8 mouse cellular contexts compared by ENCODE assay signal in the genomic region with DNA sequence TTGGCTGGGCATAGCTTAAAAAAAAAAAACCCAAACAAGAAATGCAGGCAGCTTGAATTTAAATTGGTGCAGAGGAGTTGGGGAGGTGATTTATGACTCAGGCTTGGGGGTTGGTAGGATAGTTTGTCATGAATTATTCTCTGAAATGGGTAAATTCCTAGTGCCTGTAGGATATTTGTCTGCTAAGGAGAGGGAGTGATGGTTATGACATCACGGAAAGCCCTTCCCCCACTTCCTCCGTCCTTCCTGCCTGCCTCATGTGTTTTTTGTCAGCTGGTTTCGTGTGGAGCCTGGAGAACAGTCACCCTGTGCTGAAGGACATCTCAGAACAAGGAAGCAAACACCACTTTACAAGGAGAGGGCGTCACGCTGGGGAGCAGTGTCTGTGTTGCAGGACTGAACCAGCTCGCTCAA. TPM values are rescaled to one million over a fixed set of nuclear protein-coding genes. Genes with fewer than 3 reads are reported as not detected.
DNase-seq lines count a peak whose midpoint lies in the region; ATAC-seq lines count a peak whose summit lies in the region.

No protein-coding gene starts in this region.

- no peak overlapping the region; the same call in 1 of the 2 replicates for H3K4me2 ChIP-seq in hindbrain, embryonic 14.5 days (replicated peaks)

- ATAC-seq in CD4-positive, CD25-positive, alpha-beta regulatory T cell, adult 4 months = peak; percentile 76
- ATAC-seq in hindbrain, embryonic 14.5 days (ENCODE audit: low FRiP score) = no peak

- H3K9me3 ChIP-seq in hindbrain, embryonic 14.5 days (ENCODE audit: control insufficient read depth, low read length) = no peaks in the 10 kb centered on the region

- no peak overlapping the region for H3K9ac ChIP-seq in hindbrain, embryonic 14.5 days

- no peaks in the 10 kb centered on the region for H3K36me3 ChIP-seq in hindbrain, embryonic 14.5 days (replicated peaks; ENCODE audit: control insufficient read depth, insufficient read depth)

- no peak overlapping the region for H3K4me3 ChIP-seq in hindbrain, embryonic 14.5 days (replicated peaks; ENCODE audit: low read length)

- 35% methylated on average over 6 of the region's 6 CpGs for WGBS in hindbrain, embryonic 14.5 days

- peaks cover 37% of the 10 kb centered on the region for H3K4me1 ChIP-seq in hindbrain, embryonic 14.5 days (replicated peaks; ENCODE audit: control insufficient read depth, insufficient read depth, low read length)

- peak; percentile 59 for DNase-seq in WW6 (ENCODE audit: low read depth, low spot score)
- DNase-seq in fibroblast of lung, adult 2 months (ENCODE audit: low read depth) = peak; percentile 49
- DNase-seq in hindbrain, embryonic 14.5 days (ENCODE audit: low spot score) = peak; percentile 34
- peak; percentile 32 to 50 for DNase-seq in layer of hippocampus, postnatal 36 days
- peak; percentile 80 for DNase-seq in lung, postnatal 10 days
- peak; percentile 37 to 44 for DNase-seq in spleen, adult 18-20 months
- no peak for DNase-seq in cerebellum, adult 11 months

- 0 out of 2 replicates have a peak overlapping the region, but pooled peaks have one; percentile 35 for H3K27ac ChIP-seq in hindbrain, embryonic 14.5 days

- H3K27me3 ChIP-seq in hindbrain, embryonic 14.5 days (ENCODE audit: control insufficient read depth, insufficient read depth, low read length) = no peaks in the 10 kb centered on the region

RNA-seq across cellular contexts. Expression of a gene that starts 31.7 kb away (rescaled TPM):
- polyA plus RNA-seq in CD4-positive, CD25-positive, alpha-beta regulatory T cell, adult 4 months (2017; shearing (Covaris generic)) = 10 to 100 TPM; 24.2 to 26.6 TPM
- 12.8 and 14.0 TPM in 2 replicates for polyA plus RNA-seq in hindbrain, embryonic 14.5 days (2014; fragmentation: Nextera tagmentation; extraction: Ambion mirVana)
- total RNA-seq in layer of hippocampus, postnatal 36 days (2021) = 10 to 100 TPM; 82.8 to 88.3 TPM
